Mouse (Mus musculus): ENCODE results near the gene Rpl18a.

Rpl18a gene

GRCm38 (mm10) chr8:70880546-70880945 lies 16.7 kb downstream of the Rpl18a start:
- DNase-seq (ENCODE audit: low read depth) = peak; percentile 83

DNA sequence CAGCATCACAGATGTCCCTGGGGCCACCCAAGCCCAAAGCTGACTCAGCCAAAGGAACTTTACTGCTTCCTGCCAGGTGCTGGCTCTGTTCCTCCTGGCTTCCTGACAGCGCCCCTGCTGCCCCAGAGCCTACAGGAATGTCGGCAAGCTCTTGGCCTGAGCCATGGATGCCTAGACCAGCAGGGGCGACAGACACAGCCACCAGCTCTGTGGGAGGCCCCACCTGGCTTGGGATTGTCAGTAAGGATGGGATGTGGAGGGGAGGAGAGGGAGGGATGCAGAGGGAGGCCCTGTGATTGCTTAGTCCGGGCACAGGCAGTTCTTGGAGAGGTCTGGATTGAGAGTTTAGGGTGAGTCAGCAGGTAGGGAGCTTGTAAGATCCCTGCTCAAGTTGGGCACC lies 17.1 kb downstream of the Rpl18a start:
- peak; percentile 74 for DNase-seq (ENCODE audit: low read depth)

- DNase-seq (ENCODE audit: low read depth) = peak; percentile 68
Observed at GRCm38 (mm10) chr8:70879500-70879899, 17.7 kb downstream of the Rpl18a start.

DNA sequence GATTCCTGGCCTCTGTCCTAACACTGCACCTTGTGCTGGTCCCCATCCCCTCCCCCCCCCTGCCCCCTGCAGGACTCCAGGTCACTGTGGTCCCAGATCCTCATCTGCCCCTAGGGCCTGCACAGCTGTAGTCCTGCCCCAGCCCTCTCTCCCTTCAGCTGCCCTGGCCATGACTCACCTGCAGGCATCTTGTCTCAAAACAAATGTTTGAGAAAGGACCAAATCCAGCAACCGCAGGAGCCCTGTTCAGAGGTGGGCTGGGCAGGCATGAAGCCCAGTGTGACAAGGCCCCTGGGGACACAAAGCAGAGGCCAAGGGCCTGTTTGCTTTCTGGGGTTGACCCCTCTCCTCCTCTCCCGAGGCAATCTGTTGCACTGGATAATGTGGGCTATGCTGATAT lies 19.0 kb downstream of the Rpl18a start:
- DNase-seq (ENCODE audit: low read depth) = peak; percentile 64

- no peak for DNase-seq (ENCODE audit: low read depth)
Observed at GRCm38 (mm10) chr8:70876382-70876781, 20.8 kb downstream of the Rpl18a start.

GRCm38 (mm10) chr8:70874441-70874840 lies 22.8 kb downstream of the Rpl18a start:
- no peak for DNase-seq (ENCODE audit: low read depth)

GRCm38 (mm10) chr8:70873364-70873985 lies 23.7 kb downstream of the Rpl18a start, which contains the start of gene Ccdc124:
Gene Ccdc124 (minus strand): TSS chr8:70873935.
- DNase-seq (ENCODE audit: low read depth) = peak; percentile 97

GRCm38 (mm10) chr8:70872643-70873363 lies 24.4 kb downstream of the Rpl18a start:
- no peak for DNase-seq (ENCODE audit: low read depth)

DNA sequence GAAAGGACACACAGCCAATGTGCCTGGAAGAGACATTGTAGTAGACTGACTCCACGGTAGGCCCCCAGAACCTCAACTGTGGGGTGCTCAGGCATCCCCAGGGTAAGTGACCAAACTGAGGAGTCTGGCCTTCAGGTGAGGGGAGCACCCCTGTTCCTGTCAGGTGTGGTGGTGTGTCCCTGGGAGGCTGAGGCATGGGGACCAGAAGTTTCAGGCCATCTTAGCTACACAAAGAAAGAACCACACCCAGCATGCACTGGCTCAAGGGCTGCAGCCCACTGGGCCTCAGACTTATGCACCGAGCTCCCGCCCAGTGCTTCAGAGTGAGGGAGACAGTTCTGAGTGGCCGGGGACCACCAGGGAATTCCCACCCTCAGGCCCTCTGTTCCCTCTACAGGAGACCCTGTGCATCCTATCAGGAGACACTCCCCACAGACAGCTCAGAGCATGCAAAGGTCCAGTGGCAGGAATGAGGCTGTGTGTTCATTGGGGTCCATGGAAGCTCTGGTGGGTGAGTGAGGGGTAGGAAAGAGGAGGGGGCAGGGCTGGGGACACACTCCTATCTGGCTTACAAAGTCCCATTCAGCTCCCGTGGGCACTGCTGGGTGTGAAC lies 25.9 kb downstream of the Rpl18a start:
- DNase-seq (ENCODE audit: low read depth) = no peak

DNA sequence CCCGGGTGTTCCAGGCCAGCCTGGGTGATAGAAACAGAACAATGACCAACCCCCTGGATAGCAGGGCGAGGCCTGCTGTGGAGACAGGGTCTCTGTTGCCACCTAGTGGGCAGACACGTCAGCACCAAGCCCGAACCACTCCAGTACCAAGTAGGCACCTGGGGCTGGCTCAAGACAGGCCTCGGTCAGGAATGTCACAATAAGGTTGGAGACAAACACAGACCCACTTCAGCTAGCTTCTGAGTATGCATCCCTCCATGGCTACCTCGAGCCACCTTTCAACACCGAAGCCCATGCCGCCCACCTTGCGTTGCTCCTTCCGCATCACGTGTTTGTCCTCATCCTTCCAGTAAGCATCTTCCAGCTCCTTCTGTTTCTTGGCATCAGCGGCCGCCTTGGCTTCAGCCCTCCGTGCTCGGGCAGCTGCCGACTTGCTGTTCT lies 27.6 kb downstream of the Rpl18a start:
- DNase-seq (ENCODE audit: low read depth) = peak; percentile 88

- DNase-seq (ENCODE audit: low read depth) = no peak
Observed at GRCm38 (mm10) chr8:70869199-70869571, 28.0 kb downstream of the Rpl18a start.

- no peak for DNase-seq (ENCODE audit: low read depth)
Observed at GRCm38 (mm10) chr8:70868559-70869198, 28.5 kb downstream of the Rpl18a start.

DNA sequence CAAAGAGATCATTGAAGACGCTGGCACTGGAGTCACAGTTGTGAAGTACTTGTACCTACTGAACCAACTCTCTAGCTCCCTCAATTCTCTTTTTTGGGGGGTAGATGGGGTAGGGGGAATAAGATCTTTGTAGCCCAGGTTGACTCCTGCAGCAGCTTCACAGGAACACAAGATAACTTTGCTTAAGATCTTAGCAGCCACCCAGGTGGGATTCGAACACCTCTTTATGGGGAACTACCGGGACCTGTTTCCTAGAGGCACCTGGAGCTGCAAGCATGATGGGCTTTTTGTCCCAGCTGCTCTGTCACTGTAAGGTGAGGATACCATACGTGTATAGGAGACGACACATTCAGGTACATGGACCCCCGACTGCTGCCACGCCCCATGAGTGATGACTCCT lies 30.6 kb downstream of the Rpl18a start:
- DNase-seq (ENCODE audit: low read depth) = no peak

GRCm38 (mm10) chr8:70866001-70866520 lies 31.2 kb downstream of the Rpl18a start:
- DNase-seq (ENCODE audit: low read depth) = no peak

GRCm38 (mm10) chr8:70865350-70866000 lies 31.7 kb downstream of the Rpl18a start:
- DNase-seq (ENCODE audit: low read depth) = peak; percentile 100

DNA sequence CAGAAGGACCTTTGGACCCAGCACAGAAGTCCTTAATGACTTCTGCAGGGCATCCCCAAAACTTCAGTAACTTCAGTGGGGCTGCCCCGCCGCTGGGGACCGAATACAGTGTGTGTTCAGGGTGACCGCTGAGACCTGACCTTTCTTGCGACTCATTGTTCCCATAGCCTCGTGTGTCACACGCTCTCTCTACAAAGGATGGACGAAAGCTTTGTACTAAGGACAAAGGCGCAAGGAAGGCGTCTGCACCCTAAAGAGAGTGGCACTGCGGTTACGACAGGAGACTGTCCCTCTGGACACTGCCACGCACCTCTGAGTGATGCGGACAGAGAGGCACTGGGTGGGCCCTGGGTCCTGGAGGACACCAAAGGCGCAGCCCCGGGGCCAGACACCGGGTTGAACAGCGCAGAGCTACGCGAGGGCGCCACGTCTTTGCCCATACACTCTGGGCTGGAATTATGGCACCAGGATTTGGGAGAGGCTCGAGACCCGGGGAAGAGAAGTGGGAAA lies 32.4 kb downstream of the Rpl18a start:
- no peak for DNase-seq (ENCODE audit: low read depth)

GRCm38 (mm10) chr8:70863956-70864711 lies 33.1 kb downstream of the Rpl18a start:
- DNase-seq (ENCODE audit: low read depth) = peak; percentile 44

- no peak for DNase-seq (ENCODE audit: low read depth)
Observed at GRCm38 (mm10) chr8:70862824-70863641, 34.2 kb downstream of the Rpl18a start, which contains the start of gene Kcnn1. Gene Kcnn1 (minus strand): TSS chr8:70863258.

- no peak for DNase-seq (ENCODE audit: low read depth)
Observed at GRCm38 (mm10) chr8:70857516-70857915, 39.7 kb downstream of the Rpl18a start.

All from NIH3T3 (cell line).